Mouse (Mus musculus): ENCODE data around the gene Timm8a2.
A peak's percentile ranks its signal among the peaks of the same experiment; 100 is the strongest.

Timm8a2 gene

DNA sequence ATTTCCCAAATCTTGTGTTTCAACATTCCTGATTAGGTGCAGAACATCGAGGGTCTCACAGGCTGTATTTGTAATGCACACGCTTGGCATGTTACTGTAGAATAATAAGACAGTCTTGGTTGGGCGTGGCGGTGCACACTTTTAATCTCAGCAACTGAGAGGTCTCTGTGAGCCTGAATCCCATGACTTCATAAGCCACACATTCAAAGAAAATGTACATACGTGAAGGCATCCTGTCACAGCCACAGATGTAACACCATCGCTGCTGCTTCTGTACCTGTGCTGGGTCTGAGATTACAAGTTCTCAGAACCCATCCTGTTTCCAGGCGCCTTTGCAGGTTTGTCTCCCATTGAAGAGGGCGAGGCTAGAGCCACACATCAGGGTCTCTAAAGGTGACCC is 22.7 kb upstream of the Timm8a2 start:
- DNase-seq (ENCODE audit: low spot score in 2 of 2), result no peak

DNA sequence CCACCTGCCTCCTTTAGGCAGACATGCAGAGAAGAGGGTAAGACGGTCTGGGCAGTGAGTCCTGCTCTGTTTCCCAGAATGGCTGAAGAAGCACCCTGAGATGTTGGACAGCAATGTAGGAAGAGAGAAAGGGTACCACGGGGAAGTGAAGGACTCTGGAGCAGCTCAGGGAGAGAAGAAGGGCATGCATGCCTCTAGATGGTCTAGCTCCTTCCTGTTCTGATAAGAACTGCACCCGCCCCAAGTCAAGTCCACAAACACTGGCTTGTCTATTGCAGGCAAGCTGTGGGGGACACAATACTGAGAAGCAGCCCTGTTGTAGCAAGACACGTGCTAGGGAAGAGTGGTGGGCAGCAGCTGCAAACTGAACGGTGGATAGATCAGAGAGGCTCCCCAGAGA is 22.3 kb upstream of the Timm8a2 start:
- DNase-seq (ENCODE audit: low spot score in 2 of 2), result no peak

DNA sequence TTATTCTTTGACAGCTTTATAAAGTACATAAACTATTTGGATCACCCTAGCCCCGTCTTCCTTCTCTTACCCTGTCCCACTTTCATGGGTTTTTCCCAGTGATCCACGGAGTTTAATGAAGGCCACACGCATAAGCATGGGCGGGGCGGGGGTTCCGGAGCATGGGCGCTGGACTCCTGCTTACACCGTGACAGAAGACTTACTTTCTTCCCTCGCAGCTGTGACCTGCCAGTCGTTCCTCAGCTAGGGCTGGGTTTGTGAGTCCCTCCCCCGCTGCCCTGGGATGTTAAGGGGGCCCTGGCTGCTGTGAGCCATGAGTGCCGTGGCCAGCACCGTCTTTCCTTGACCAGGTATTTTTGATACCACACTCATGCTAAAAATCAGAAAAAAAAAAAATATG is 21.7 kb upstream of the Timm8a2 start:
- no peak for DNase-seq (ENCODE audit: low spot score in 2 of 2)

DNA sequence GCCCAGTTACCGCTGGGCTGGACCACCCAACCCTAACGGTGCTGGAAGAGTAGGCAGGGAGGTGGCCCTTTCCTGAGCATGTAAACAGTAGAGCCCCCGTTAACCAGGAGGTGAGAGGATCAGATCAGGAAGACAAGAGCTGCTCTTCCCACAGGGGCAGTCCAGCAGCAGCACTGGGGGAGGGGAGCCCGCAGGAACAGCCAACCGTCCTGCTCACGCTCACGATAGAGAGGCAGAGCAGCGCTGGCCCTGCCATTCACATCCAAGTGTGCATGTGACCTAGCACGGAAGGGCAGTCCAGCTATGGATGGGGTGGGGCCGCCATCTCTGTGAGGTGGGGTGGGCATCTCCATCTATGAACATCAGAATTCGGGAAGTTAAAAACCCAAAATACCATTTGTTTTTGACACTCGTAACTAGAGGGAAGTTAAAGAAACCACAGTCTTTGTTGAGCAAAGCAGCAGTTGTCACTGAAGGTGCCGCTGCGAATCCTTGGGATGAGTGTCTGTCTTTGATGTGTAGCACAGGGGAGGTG is 21.0 kb upstream of the Timm8a2 start:
- DNase-seq (ENCODE audit: low spot score in 2 of 2), result peak; percentile 45 to 73

DNA sequence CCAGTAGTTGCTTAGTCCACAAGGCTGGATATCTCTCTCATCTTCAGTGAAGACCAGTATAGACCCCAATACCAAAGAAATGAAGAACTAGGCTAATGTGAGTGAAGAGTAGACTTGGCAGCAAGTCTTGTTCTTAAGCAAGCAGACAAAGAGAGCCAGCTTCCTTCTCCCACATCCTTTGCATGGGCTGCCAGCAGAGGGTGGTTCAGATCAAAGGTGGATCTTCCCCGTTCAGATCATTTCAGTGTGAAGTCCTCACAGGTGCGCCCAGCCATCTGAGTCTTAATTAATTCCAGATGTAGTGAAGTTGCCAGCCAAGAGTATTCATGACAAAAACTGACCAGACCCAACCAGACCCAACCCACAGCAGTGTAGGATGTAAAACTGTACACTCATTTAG is 16.5 kb upstream of the Timm8a2 start:
- no peak for DNase-seq (ENCODE audit: low spot score in 2 of 2)

DNA sequence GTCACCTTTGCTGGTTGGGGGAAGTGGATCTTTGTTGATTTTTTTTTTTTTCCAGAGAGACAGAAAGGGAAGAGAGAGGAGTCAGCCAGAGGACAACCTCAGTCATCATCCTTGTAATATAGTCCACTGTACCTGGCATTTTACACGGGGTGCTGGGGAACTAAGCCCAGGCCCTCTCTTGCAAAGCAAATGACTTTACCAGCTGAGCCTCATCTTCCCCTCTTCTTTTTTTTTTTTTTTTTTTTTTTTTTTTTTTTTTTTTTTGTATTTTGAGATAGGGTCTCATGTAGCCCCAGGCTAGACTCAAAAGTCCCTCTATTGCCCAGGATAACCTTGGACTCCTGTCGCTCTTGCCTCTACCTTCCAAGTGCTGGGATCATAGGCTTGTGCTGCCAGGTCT is 15.1 kb upstream of the Timm8a2 start:
- DNase-seq (ENCODE audit: low spot score in 2 of 2), result no peak

DNA sequence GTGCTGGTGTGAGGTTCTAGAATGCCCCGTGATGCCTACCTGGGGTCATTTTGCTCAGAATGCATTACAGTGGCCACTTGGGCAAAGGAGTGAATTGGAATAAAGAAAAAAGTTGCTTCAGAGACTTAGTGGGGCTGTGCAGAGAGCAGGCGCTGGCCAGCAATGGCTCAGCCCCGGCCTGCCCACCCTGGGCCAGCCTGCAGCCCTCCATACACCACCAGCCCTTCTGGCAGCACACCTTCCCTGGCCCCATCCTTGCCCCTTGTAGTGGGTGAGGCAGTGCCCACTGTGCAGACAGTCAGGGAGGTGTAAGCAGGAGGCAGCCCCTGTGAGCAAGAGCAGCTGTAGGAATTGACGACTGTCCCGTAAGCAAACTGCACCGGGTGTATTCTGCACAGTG is 13.9 kb upstream of the Timm8a2 start:
- DNase-seq (ENCODE audit: low spot score in 2 of 2), result no peak

DNA sequence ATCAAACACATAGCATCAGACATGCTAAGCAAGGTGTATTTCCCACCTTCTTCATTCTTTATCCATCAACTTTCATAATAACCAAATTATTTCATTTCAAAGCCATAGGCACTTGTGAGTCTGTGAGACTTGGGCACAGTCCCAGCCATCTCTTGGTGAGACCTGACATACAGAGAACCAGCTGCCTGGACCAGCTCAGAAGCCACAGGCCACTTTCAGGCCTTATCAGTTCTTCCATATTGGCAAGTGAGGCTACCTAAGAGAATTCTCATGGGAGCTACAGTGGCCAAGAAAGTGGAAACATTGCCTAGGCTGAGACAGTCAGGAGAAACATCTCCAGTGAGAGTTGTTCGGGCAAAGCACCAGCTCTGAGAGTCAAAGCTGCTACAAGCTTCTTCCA is 11.4 kb upstream of the Timm8a2 start:
- DNase-seq (ENCODE audit: low spot score in 2 of 2), result no peak

DNA sequence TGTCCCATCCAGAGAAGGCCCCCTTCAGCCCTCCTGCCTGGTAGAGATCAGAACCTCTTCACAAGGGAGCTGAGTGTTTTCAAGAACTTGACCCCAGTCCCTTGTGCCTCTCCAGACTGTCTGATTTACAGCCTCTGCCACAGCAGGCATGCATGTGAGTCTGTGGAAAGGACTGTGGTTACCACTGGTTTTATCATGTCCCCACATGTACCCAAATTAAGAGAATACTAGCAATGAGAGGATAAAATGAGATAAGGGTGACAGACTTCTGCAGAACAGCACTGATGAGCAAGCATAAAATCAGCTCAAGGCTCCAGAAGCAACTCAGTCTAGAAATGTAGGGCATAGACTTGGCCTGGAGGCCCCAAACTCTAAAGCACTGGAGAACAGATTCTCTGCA is 10.5 kb upstream of the Timm8a2 start:
- DNase-seq (ENCODE audit: low spot score in 2 of 2), result no peak

DNA sequence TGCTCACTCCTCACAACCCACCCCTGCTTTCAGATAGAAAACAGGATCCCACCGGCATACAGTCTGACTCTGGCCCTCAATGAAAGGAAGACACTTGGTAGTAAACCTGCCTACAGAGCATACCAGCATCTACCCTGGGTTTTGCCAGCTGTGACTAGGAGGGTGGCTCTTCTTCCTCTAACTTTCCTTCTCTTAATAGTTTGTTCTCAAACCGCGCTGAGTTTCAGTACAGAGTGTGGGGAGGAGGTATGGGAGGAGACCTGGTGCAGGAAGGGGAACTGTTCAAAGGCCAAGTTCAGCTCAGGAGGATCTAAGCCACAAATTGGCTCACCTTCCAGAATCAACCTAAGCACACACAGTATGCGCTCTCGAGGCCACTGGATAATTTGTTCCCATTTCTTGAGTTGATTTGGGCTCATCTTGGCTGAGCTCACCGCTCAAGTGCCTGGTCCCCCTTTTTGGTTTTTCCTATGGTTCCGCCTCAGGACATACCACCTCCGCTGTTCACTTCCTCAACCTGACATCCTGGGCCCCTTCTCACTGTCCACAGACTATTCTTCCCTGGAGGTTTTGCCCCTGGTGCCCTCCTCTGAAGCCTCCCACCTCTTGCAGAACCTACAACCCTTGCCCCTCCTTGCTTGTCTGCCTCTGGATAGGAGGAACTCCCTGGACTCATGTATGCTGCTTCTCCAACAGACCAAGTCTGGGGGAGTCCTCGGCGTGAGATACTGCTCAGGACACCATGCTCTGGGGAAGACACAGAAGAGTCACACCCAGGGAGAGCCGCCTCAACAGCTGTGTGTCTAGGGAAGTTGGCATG is 5.3 kb upstream of the Timm8a2 start:
- DNase-seq (ENCODE audit: low spot score in 2 of 2), result peak in 1 of 2 experiments; percentile 23

DNA sequence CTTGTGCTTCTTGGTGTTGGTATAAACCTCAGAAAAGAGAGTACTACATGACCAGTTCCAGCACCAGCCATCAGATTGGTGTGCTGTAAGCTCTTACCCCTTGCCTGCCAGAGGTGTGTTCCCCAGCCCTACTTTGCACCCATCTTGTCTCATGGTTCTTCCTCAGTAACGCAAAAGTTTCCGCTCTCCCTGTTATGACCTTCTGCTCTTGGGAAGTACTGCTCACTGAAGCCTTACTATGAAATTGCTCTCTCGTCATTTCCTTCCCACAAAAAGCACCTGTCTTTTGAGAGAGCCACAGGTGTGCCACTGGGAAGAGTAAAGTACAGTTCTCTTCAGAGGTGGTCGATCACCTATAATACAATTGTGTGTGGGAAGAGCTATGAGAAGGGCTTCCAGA is 4.6 kb upstream of the Timm8a2 start:
- no peak for DNase-seq (ENCODE audit: low spot score in 2 of 2)

DNA sequence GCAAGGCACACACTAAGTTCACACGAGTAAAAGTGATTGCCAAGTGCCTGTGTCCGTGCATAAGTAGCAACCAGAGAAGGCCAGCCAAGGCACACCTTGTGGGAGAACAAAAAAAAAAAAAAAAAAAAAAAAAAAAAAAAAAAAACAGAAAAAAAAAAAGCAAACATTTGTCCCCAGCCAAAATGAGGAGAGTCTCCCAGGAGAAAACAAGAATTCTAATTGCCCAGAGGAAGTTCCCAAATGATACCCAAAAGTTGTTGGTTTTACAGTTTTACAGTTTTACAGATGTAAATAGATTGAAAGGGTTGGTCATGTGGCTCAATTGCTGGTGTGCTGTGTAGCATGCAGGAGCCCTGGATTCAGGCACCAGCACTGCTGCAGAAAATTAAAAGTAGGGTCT is 2.4 kb upstream of the Timm8a2 start:
- DNase-seq (ENCODE audit: low spot score in 2 of 2), result no peak

DNA sequence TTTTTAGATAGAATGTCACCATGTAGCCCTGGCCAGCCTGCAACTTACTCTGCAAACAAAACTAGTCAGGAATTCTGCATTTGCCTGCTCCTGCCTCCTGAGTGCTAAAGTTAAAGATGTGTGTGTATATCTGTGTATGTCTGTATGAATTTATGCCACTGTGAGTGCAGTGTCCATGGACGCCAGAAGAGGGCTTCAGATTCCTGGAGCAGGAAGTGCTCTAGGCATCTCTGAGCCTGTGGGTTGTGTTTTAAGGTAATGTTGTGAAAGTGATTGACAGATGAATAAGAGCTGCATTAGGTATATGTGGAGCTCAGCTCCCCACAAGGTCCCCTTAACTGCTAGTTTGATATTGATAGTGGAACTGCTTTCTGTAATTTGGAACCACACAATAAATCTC is 707 bp downstream of the Timm8a2 start:
- DNase-seq (ENCODE audit: low spot score in 2 of 2), result no peak

DNA sequence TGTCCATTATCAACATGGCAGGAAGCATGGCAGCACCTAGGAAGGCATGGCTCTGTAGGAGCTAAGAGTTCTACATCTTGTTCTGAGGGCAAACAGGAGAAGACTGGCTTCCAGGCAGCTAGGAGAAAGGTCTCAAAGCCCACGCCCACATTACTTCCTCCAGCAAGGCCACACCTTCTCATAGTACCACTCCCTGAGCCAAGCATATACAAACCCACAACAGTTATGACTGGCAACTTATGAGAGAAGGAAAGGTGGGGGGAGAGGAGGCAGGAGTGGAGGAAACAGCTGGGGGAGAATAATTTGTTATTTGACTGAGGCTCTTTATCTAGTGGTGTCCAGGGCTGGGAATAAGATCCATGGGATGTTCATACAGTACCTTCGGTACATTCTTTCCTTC is 1.4 kb downstream of the Timm8a2 start:
- DNase-seq (ENCODE audit: low spot score in 2 of 2), result no peak

DNA sequence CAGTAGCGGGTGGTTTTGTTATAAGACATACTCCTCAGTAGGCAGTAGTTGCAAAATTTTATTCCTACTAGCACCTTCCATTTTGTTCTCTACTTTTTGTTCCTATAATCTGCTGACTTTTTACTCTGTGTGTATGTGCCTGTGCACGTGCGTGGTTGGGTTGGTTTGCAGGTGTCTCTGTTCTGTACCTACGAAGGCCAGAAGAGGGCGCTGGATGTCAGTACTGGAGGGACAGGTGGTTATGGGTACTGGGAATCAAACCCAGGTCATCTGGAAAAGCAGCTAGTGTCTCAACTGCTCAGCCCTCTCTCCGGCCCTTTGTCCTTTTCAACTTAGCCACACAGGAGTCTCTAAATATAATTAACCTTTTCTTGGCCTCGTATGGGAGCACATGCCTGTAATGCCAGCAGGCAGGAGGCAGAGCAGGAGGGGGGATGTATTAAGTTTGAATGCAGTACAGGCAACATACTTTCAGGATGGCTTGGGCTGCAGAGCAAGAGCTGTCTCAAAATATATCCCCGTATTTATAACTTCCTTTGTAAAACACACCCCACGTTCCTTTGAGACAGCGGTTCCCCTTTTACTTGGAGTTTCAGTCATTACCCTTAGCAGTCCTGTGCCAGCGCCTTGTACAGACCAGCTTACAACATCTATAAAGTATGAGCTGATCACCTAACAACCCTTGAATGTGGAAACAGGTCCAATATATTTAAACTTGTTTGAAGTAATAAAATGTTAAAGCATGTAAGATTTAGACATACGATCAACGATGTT is 4.6 kb downstream of the Timm8a2 start:
- no peak for DNase-seq (ENCODE audit: low spot score in 2 of 2)

DNA sequence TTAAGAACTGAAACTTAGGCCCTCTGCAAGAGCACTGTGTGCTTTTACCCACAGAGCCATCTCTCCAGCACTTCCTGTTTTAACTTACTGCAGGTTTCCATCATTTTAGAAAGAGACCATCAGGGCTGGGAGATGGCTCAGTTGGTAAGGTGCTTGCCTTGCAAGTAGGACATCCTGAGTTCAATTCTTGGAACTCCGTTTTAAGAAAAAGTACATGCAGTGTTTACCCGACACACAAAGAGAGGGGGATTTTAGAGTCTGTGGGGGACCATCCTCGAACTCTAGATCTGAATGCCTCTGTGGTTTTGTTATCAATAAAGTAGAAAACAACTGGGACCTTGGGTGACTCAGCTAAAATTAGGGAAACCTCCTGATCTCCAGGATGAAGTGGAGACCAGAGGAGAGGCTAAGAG is 6.9 kb downstream of the Timm8a2 start:
- DNase-seq (ENCODE audit: low spot score in 2 of 2), result no peak

DNA sequence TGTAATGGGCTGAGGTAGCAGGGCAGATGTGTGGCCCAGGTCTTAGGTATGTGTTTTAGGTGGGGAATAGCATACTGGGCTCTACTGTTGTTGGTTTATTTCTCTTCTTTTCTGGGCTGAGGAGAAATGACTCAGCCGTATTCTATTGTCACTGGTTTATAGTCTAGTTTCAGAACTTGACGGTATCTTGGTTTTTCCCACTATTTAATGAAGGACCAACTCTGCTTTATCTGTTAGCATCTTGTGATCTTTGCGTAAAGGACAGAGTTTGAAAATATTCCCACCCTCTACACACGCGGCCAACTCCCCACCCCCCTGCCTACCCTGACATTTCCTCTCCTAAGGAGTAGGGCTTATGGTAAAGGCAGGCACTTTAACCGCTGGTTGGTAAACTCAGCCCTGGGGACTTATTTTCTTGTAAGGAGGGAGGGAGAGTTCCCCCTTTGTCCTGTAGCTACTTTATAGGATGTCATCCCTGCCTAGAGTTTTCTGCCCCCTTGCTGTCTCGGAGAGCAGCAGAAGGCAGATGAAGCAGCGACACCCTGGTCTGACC is 7.7 kb downstream of the Timm8a2 start:
- no peak for DNase-seq (ENCODE audit: low spot score in 2 of 2)

DNA sequence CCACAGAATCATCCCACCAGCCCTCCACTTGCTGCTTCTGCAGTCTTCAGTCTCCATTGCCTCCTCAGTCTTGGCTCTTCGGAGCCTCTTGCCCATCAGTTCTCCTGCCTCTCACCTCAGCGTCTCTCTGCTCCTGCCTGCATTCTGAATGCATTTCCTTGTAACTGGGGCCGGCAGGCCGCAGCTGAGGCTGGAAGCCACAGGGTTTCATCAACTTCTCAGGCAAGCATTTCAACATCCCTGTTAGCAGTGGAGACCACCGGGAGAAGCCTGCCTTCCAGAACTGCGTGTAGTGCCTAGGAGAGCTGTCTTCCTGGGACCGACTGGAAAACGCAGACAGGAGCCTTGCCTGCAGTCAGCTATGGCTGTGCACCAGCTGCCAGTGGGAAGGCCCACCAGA is 13.3 kb downstream of the Timm8a2 start:
- DNase-seq (ENCODE audit: low spot score in 2 of 2), result no peak

DNA sequence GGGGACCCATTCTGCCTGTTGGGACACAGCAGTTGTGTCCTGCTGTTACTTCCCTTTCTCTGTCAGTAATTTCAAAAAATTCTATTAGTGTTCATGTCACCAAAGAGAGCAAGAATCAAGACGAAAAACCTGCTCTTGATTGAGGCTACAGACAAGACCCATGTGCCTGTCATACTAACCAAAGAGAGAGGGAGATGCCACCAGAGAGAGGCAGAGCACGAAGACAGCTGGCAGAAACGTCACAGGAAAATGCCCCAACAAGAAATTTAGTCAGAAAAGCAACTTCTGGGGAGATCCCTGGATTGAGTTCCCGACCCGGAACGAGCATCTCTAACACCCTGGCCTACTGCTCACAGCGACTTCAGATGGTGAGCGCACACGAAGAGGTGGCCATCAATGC is 14.3 kb downstream of the Timm8a2 start:
- DNase-seq (ENCODE audit: low spot score in 2 of 2), result no peak

DNA sequence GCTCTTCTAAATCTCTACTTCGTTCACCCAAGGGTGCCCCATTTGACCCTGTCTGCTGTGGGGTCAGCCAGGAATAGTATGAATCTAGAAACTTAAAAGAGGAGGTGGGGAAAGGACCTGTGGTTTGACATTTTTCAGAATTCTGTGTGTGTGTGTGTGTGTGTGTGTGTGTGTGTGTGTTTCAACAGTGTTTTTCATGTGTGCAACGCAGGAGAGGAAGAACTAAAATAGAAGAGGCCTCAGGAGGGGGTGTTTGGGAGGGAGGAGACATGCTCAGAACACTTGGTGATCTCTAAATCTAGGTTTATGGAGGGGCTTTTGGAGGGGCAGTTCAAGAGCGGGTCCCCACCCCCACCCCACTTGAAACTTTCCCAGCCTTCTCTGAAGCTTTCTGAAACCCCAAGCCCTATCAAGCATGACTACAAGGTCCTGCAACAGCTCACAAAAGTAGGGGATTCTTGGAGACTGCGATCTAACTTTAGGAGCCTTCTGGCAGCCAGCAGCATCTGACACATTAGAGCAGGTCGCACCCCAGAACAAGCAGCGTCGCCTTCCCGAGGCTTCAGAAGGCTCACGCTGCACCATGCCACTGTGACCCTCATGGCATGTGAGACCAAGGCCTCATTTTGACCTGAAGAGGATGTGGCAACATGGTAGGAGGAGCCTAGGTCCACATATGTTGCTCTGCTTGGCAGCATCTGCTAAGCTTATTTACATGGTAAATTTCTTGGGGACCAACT is 18.6 kb downstream of the Timm8a2 start:
- DNase-seq (ENCODE audit: low spot score in 2 of 2), result no peak

DNA sequence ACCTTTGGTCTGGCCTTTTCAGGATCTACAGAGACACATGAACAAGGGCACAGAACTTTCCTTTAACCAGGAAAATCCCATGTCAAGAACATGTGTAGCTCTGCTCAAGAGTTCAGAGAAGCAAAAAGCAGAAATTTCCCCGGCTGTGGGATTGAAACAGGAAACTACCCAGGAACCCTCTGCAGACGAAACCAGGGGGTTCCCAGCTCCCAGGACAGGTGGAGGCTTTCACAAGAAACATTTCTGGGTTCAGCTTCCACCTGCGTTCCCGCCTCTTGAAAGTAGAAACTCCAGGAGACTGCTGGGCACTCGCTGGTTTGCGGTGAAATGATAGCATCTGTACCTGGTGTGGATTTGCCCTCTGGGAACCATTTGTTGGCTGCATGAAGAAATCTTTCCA is 22.4 kb downstream of the Timm8a2 start:
- no peak for DNase-seq (ENCODE audit: low spot score in 2 of 2)

DNA sequence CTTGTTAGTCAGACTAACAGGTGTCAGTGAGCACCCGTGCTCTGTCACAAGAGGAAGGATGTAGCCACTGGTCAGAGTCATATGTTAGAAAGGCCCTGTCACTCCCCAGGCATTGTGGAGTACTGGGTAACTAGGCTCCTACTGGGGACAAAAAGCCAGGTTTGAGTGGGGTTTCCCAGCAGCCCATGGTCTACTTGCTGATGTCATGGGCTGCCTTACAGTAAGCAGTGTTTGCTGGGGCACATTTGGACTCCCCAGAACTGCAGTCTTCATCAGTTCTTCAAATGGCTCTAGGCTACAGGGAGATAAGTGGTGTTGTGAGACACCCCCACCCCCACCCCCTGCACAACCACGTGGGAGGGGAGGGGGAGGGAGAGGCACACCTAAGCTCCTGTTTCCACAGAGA is 23.5 kb downstream of the Timm8a2 start:
- DNase-seq (ENCODE audit: low spot score in 2 of 2), result no peak
